Mouse (Mus musculus): Measurements from ENCODE around the gene Togaram2. TPM values are rescaled to one million over a fixed set of nuclear protein-coding genes. Genes with fewer than 3 reads are reported as not detected.
"Not testable (repeated sequence)": the region's sequence is repeated elsewhere in the genome, so short reads cannot be mapped to it uniquely, and the experiment has no call there.

Gene Togaram2
- 1 to 10 TPM; 1.2 to 1.8 TPM for total RNA-seq (2021)

- no peak for DNase-seq (ENCODE audit: extremely low spot score in 1 of 2, low spot score in 1 of 2)
Measured at GRCm38 (mm10) chr17:71673092-71673491, at the start of gene Togaram2. Gene Togaram2 (plus strand): TSS chr17:71673261.

DNA sequence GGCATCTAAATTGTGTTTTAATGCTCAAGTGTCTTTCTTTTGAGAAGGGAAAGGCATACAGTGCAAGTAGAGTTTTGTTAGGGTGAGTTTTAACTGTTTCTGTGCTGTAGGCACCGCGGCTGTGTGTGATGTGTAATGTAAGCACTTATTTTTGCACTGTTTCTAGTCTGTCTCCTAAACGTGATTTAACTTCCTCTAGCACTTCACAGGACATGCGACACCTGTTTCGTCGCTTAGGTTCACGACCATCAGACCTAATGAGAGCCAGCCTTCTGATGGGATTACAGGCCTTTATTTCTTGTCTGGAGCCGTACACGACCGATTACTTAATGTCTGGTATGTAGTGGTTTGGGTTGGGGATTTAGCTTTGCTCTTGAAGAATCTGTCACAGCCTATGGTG lies 41.3 kb upstream of the Togaram2 start:
- no peak for DNase-seq (ENCODE audit: extremely low spot score in 1 of 2, low spot score in 1 of 2)

GRCm38 (mm10) chr17:71633350-71633749 lies 39.7 kb upstream of the Togaram2 start:
- no peak for DNase-seq (ENCODE audit: extremely low spot score in 1 of 2, low spot score in 1 of 2)

DNA sequence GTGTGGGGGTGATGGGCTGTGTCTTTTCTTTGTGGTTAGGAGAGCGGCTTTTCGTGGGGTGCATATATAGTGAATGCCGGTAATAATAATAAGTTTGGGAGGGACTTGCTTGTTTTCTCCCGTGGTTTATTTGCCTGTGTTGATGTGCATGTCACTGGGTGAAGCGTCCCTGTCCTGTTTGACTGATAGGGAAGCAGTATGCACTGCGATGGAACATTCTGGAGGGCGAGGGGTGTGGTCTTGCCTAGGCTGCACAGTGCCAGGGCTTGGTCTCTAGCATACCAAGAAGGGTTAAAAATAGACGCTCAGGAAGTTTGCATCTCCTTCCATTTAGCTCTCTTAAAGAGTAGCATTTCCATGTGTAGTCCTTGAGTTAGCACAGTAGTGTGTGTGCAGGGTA lies 36.3 kb upstream of the Togaram2 start:
- DNase-seq (ENCODE audit: extremely low spot score in 1 of 2, low spot score in 1 of 2) = no peak

DNA sequence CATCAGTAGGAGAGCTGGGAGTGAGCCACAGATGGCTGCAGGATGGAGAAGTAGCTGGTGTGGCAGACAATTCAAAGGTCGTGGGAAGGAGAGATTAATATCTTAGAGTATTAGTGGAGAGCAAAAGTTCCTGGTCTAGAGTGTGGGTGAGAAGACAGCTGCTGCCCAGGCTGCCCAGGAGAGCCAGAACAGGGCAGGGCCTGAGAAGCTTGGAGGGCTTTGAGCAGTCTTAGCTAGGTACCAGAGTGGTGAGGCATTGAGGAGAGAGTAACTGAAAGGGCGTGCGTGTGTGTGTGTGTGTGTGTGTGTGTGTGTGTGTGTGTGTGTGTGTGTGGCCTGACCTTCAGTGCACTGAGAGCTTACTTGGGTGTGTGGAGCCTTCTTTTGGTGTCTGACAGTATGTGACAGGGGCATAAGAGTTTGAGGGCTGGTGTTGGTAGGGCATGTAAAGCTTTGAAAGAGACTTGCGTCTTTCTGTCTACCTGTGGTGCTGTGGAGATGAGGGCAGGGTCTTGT lies 35.3 kb upstream of the Togaram2 start:
- no peak for DNase-seq (ENCODE audit: extremely low spot score in 1 of 2, low spot score in 1 of 2)

DNA sequence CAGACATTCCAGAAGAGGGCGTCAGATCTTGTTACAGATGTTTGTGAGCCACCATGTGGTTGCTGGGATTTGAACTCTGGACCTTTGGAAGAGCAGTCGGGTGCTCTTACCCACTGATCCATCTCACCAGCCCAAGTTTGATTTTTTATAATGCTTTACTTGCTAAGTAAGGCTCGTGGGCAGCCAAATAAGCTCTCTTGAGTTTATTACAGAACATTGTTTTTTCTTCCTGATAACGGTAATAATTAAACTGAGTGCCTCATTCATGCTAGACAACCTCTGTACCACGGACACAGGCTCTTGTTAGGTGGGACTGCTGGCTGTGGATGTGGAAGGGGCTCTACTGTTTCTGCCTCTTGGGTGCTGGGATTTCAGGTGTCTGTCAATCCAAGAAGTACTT lies 34.0 kb upstream of the Togaram2 start:
- not testable (repeated sequence) for DNase-seq (ENCODE audit: extremely low spot score in 1 of 2, low spot score in 1 of 2)

GRCm38 (mm10) chr17:71640421-71641085 lies 32.5 kb upstream of the Togaram2 start:
- DNase-seq (ENCODE audit: extremely low spot score in 1 of 2, low spot score in 1 of 2) = no peak

DNA sequence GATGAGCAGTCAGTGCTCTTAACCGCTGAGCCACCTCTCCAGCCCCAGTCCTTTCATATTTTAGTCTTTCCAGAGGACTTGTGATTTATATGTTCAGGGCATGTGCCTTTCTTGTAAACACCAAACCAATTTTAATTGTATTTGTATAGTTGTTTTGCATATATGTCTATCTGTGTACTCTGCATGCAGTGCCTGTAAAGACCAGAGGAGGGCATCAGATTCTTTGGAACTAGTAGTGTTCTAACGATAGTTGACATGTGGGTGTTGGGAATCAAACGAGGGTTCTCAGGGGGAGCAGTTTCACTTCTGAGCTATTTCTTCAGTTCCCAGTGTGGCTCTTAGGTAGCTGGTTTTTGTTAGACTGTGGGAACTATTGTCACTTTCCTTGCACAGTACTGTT lies 30.9 kb upstream of the Togaram2 start:
- DNase-seq (ENCODE audit: extremely low spot score in 1 of 2, low spot score in 1 of 2) = no peak

DNA sequence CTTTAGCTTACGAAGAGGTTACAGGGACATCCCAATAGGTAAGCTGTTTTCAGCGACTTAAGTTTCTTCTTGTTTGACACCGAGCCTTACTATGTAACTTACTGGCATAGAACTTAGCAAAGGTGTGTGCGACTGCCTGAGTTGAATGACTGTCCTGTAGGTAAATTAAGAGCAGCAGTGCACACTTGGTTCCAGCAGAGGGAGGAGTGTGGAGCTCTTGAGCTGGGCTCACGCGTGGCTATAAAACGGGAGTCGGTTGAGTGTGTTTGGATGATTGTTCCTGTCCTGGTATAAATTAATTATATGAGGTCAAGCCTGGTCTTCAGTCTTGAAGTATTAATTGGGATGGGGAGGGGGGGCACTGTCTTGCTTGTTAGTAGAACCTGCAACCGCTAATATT lies 23.1 kb upstream of the Togaram2 start:
- no peak for DNase-seq (ENCODE audit: extremely low spot score in 1 of 2, low spot score in 1 of 2)

DNA sequence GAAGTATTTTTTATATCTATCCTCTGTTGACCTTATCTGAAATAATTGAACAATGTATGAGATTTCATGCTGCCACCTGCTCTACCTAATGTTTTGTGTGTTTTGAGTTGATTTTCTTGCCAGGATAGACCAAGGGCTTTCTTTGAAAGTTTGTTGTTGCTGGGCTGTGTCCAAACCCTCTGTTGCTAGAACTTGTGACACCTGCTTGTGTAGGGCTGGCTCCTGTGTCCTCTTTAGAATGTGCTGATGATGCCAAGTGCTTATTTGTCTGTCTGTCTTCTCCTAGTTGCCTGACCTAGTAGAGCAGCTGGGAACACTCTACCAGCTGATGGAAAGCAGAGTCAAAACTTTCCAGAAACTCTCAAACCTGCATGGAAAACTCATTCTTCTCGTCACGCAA lies 20.6 kb upstream of the Togaram2 start:
- DNase-seq (ENCODE audit: extremely low spot score in 1 of 2, low spot score in 1 of 2) = no peak

GRCm38 (mm10) chr17:71652934-71653333 lies 20.1 kb upstream of the Togaram2 start:
- DNase-seq (ENCODE audit: extremely low spot score in 1 of 2, low spot score in 1 of 2) = no peak

- DNase-seq (ENCODE audit: extremely low spot score in 1 of 2, low spot score in 1 of 2) = no peak
Measured at GRCm38 (mm10) chr17:71657521-71657920, 15.5 kb upstream of the Togaram2 start.

DNA sequence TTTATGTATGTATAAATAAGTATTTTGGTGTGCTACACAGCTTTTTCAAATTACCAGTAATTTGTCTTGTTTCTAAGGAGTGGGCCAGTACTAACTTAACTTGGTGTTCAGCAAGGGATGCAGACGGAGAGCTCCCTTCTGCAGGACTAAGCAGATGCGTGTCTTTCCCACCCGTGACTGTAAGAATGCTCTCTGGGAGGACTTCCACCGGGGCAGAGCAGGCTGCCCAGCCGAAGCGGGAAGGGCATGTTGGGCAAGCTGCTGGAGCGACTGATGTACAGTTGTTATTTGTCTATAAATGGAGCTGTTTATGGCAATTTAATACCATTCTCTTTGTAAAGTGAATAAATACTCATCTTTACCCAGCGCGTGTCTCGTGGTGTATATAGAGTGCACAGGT lies 14.4 kb upstream of the Togaram2 start:
- no peak for DNase-seq (ENCODE audit: extremely low spot score in 1 of 2, low spot score in 1 of 2)

GRCm38 (mm10) chr17:71660390-71660789 lies 12.7 kb upstream of the Togaram2 start:
- no peak for DNase-seq (ENCODE audit: extremely low spot score in 1 of 2, low spot score in 1 of 2)

DNA sequence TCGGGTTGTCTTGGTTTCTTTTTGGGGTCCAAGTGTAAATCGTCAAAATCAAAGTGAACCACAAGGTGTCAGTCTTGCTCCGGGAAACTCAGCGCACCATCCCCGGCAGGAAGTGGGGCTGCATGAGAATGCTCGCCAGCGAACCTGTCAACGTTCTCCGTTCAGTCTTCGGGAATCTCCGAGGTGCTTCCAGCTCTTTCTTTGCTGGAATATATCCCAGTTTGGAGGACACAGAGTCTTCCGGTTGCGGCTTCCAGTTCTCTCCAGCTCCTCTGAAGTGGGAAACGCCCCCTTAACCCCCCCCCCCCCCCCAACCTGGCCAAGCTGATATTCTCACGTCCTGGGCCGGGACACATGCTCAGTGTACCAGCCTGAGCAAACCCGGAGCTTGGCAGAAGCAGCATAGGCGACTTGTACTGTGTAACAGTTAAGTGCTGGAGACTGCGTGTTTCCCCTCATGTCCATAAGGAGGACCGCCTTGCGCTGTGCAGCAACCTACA lies 10.3 kb upstream of the Togaram2 start:
- DNase-seq (ENCODE audit: extremely low spot score in 1 of 2, low spot score in 1 of 2) = peak; percentile 55 to 67

DNA sequence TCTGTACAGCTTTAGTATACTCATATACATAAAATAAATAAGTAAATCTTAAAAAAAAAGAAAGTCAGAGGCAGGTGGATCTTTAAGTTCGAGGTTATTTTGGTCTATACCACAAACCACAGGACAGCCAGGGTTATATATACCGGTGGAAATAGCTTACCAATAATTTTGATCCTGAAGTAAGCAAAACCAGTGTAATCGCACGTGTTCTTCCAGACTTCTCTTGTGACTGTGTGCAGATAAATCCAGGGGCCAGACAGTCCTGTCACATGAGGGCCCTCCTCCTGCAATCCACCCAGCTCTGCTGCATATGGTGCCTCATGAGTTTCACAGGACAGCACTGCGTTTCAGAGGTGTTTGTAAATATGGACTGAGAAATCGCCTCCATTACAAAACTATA lies 9.6 kb upstream of the Togaram2 start:
- no peak for DNase-seq (ENCODE audit: extremely low spot score in 1 of 2, low spot score in 1 of 2)

- no peak for DNase-seq (ENCODE audit: extremely low spot score in 1 of 2, low spot score in 1 of 2)
Measured at GRCm38 (mm10) chr17:71664172-71664571, 8.9 kb upstream of the Togaram2 start.

DNA sequence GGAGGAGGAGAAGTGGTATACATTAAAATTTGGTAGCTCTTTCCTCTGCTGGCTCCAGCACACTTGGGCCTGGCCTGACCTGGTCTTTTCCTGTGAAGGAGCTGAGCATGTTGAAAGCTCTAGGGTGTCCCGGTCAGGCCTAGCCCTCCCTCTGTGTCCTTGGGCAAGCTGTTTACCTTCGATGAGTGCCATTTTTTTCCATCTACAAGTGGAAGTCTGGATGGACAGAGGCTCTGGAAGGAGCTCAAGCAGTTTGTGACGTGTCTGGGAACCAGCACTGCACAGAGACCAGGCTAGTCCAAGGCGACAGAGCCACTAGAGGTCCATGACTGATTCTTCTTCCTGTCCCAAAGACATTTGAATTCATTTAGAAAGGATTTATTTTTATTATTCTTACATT lies 7.9 kb upstream of the Togaram2 start:
- no peak for DNase-seq (ENCODE audit: extremely low spot score in 1 of 2, low spot score in 1 of 2)

DNA sequence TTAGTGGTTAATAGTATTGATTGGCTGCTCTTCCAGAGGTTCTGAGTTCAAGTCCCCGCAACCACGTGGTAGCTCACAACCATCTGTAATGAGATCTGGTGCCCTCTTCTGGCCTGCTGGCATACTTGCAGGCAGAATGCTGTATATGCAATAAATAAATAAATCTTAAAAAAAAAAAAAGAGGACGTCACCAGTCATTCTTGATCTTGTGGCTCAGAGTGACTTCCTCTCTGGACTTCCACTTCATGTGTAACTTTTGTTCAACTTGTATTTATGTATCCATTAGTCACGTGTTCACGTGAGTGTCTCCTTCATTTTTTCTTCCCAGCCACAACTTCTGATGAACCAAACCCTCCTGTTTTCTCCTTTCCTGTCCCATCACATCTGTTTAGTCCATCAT lies 3.5 kb upstream of the Togaram2 start:
- no peak for DNase-seq (ENCODE audit: extremely low spot score in 1 of 2, low spot score in 1 of 2)

DNA sequence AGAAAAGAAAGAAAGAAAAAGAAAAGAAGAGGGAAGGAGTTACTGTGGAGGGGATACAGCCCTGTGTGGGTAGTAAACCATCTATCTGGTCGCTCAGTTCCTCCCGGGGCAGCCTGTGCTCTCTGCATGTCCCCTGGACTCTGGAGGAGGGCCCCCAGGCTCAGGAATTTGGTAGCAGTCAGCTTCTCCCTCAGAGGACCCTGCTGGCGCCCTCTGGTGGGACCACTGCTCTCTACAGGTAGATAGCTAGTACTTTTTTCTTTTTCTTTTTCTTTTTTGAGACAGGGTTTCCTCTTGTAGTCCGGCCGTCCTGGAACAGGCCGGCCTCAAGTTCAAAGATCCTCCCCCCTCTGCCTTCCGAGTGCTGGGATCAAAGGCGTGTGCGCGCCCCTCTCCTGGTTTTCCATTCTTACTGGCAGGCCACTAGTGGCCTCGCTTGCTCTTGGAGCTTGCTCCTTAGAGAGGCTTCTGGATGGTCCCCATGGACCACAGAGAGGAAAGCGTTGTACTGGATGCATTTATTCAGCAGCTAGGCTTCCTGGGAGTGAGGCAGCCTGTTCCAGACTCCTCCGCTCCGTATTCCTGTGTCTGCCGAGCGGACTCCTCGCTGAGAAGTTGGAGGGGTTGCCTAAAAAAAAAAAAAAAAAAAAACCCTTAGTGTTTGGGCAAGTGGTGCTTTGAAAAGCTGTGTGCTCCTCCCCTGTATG lies 1.1 kb upstream of the Togaram2 start:
- peak in 1 of 2 experiments; percentile 63 for DNase-seq (ENCODE audit: extremely low spot score in 1 of 2, low spot score in 1 of 2)

DNA sequence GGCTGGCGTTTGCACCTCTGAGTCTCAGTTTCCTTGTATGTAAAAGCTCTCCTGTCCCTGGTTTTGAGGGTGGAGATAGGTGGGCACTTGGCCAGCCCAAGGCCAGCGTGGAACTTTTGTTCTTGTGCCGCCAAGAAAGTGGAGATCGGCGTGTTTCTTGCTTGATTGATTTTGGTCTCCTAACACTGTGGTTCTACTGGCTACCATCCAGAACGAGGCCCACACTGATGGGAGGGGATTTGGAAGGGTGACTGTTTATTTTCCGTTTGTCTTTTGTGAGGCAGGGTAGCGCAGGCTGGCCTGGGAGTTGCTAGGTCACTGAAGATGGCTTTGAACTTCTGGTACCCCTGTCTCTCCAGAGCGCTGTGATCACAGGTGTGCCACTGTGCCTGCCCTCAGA lies 875 bp downstream of the Togaram2 start:
- DNase-seq (ENCODE audit: extremely low spot score in 1 of 2, low spot score in 1 of 2) = no peak

DNA sequence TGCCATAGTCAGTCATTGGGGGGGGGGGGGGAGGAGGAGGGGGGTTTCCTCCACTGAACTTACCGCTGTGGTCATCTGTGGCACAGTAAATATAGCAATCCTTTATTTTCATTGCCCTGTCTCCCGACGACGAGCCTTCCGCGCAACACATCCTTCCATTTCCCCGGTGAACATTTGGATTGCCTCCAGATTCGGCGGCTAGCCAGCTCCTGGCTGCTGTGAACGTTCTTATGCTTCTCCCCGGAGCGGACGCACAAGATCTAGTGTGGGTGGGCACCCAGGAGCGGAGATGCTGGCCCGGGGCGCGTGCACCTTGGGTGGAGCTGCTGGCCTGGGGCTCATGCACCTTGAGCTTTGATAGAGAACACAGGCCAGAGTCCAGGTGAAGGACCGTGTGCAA lies 1.8 kb downstream of the Togaram2 start:
- DNase-seq (ENCODE audit: extremely low spot score in 1 of 2, low spot score in 1 of 2) = peak in 1 of 2 experiments; percentile 41
